Mouse (Mus musculus) MEL (cell line): Measurements from ENCODE around the gene Atg7. TPM values are rescaled to one million over a fixed set of nuclear protein-coding genes. Genes with fewer than 3 reads are reported as not detected.
A peak's percentile ranks its signal among the peaks of the same experiment; 100 is the strongest.

ENCODE experiments used
- DNase-seq: peaks from one replicate; pipeline ENCODE4 v3.0.0; 2011; ENCODE audit warnings: low read depth, low spot score
- H3K27ac ChIP-seq: 2 replicates; pipeline ENCODE4 v1.5.1; 2012; ENCODE audit warnings: low read depth, mild to moderate bottlenecking, control low read depth, low read length, moderate library complexity; ENCODE audit not compliant: control insufficient read depth
- H3K27me3 ChIP-seq, 2 experiments: fragments of 150-350 bp in 1 of 2; sonication (generic) in 1 of 2; 2 replicates each; pipeline ENCODE4 v1.6.1; 2012; ENCODE audit warnings: low read length in 2 of 2, mild to moderate bottlenecking in 2 of 2, improper control_type of control experiment in 1 of 2, moderate library complexity in 1 of 2; ENCODE audit not compliant: insufficient read depth in 2 of 2, control insufficient read depth in 1 of 2
- H3K36me3 ChIP-seq, 2 experiments: 2 replicates each; pipeline ENCODE4 v1.6.1; 2012 to 2014; ENCODE audit warnings: low read length in 2 of 2, improper control_type of control experiment in 1 of 2, inconsistent platforms in 1 of 2, mild to moderate bottlenecking in 1 of 2; ENCODE audit not compliant: insufficient read depth in 2 of 2, control insufficient read depth in 1 of 2
- H3K4me1 ChIP-seq, 2 experiments: fragments of 150-350 bp in 1 of 2; sonication (generic) in 1 of 2; 2 replicates each; pipeline ENCODE4 v1.6.1; 2012; ENCODE audit warnings: low read length in 2 of 2, improper control_type of control experiment in 1 of 2, mild to moderate bottlenecking in 1 of 2; ENCODE audit not compliant: insufficient read depth in 2 of 2, control insufficient read depth in 1 of 2
- H3K4me3 ChIP-seq, 2 experiments: fragments of 150-350 bp in 1 of 2; sonication (generic) in 1 of 2; 2 replicates each; pipeline ENCODE4 v1.5.1; 2012; ENCODE audit warnings: low read depth in 2 of 2, low read length in 2 of 2, mild to moderate bottlenecking in 2 of 2, moderate library complexity in 2 of 2, control low read depth in 1 of 2, improper control_type of control experiment in 1 of 2; ENCODE audit not compliant: control insufficient read depth in 1 of 2, insufficient read depth in 1 of 2
- H3K79me2 ChIP-seq: 2 replicates; pipeline ENCODE4 v1.6.1; 2012; ENCODE audit warnings: mild to moderate bottlenecking, low read length, moderate library complexity; ENCODE audit not compliant: control insufficient read depth, poor library complexity, insufficient read depth
- H3K9ac ChIP-seq: 2 replicates; pipeline ENCODE4 v1.6.1; 2012; ENCODE audit warnings: low read depth, mild to moderate bottlenecking, control low read depth, low read length, moderate library complexity; ENCODE audit not compliant: control insufficient read depth, poor library complexity, severe bottlenecking
- H3K9me3 ChIP-seq: fragments of 150-350 bp; sonication (generic); replicated peaks from 2 replicates; pipeline ENCODE4 v1.6.1; 2012; ENCODE audit warnings: mild to moderate bottlenecking, low read length, improper control_type of control experiment, moderate library complexity; ENCODE audit not compliant: insufficient read depth
- CHD1 ChIP-seq: IDR thresholded peaks from 2 replicates; pipeline ENCODE4 v1.6.1; 2012; ENCODE audit warnings: low read depth, mild to moderate bottlenecking, inconsistent platforms, low read length, improper control_type of control experiment
- CHD2 ChIP-seq: IDR thresholded peaks from 2 replicates; pipeline ENCODE4 v1.6.1; 2011; ENCODE audit warnings: low read length, improper control_type of control experiment
- EP300 ChIP-seq, 2 experiments: IDR thresholded peaks; 2 replicates each; pipeline ENCODE4 v1.6.1; 2011; ENCODE audit warnings: improper control_type of control experiment in 2 of 2, low read length in 2 of 2, low read depth in 1 of 2, mild to moderate bottlenecking in 1 of 2
- ETS1 ChIP-seq: IDR thresholded peaks from 2 replicates; pipeline ENCODE4 v1.6.1; 2012; ENCODE audit warnings: low read depth, mild to moderate bottlenecking, inconsistent platforms, low read length, improper control_type of control experiment, moderate library complexity
- GATA1 ChIP-seq: IDR thresholded peaks from 2 replicates; pipeline ENCODE4 v1.6.1; 2011; ENCODE audit warnings: low read depth, low read length, improper control_type of control experiment
- MAFK ChIP-seq: IDR thresholded peaks from 2 replicates; pipeline ENCODE4 v1.6.1; 2011; ENCODE audit warnings: low read depth, mild to moderate bottlenecking, low read length, improper control_type of control experiment, borderline replicate concordance
- MAZ ChIP-seq: IDR thresholded peaks from 2 replicates; pipeline ENCODE4 v1.6.1; 2012; ENCODE audit warnings: low read depth, mild to moderate bottlenecking, inconsistent platforms, low read length, improper control_type of control experiment
- MXI1 ChIP-seq: IDR thresholded peaks from 2 replicates; pipeline ENCODE4 v1.6.1; 2011; ENCODE audit warnings: mild to moderate bottlenecking, low read depth, low read length, improper control_type of control experiment
- MYC ChIP-seq: IDR thresholded peaks from 2 replicates; pipeline ENCODE4 v1.6.1; 2011; ENCODE audit warnings: low read depth, mild to moderate bottlenecking, low read length, improper control_type of control experiment, moderate library complexity
- RAD21 ChIP-seq: IDR thresholded peaks from 2 replicates; pipeline ENCODE4 v1.6.1; 2011; ENCODE audit warnings: mild to moderate bottlenecking, low read depth, low read length, improper control_type of control experiment
- RCOR1 ChIP-seq: IDR thresholded peaks from 2 replicates; pipeline ENCODE4 v1.6.1; 2012; ENCODE audit warnings: low read depth, mild to moderate bottlenecking, inconsistent platforms, low read length, improper control_type of control experiment
- SIN3A ChIP-seq: IDR thresholded peaks from 2 replicates; pipeline ENCODE4 v1.6.1; 2012; ENCODE audit warnings: low read length, improper control_type of control experiment, inconsistent platforms
- TAL1 ChIP-seq: IDR thresholded peaks from 2 replicates; pipeline ENCODE4 v1.6.1; 2012; ENCODE audit warnings: mild to moderate bottlenecking, inconsistent platforms, low read length, moderate library complexity, mixed read lengths
- TCF12 ChIP-seq: IDR thresholded peaks from 2 replicates; pipeline ENCODE4 v1.6.1; 2014; ENCODE audit warnings: low read depth, mild to moderate bottlenecking, inconsistent platforms, low read length, improper control_type of control experiment, moderate library complexity
- UBTF ChIP-seq: IDR thresholded peaks from 2 replicates; pipeline ENCODE4 v1.6.1; 2012; ENCODE audit warnings: low read depth, mild to moderate bottlenecking, inconsistent platforms, low read length, improper control_type of control experiment, moderate library complexity, borderline replicate concordance; ENCODE audit not compliant: insufficient read depth
- polyA plus RNA-seq, 2 experiments: library from polyadenylated mRNA; stranded (reverse) in 1 of 2; unstranded in 1 of 2; fragments of >175 nt in 1 of 2; fragments of >200 nt in 1 of 2; gene quantifications; 2 replicates each; pipeline versions ENCODE4 v1.2.1 to v1.2.4; 2012; ENCODE audit warnings: low replicate concordance in 2 of 2, low read depth in 1 of 2; ENCODE audit not compliant: insufficient read length in 2 of 2, insufficient read depth in 1 of 2, missing spikeins in 1 of 2
- total RNA-seq: library from RNA; depleted of rRNA; stranded (reverse); fragments of 300-350 nt; gene quantifications from 2 replicates; pipeline ENCODE4 v1.2.3, GENCODE M21; 2012

Atg7 gene
- total and polyA plus RNA-seq, 3 experiments, result 14.6 TPM; not detected in 1

- TF ChIP-seq MXI1, result peak; percentile 83
- TF ChIP-seq GATA1, result peak; percentile 71
- peak; percentile 64; the same call in 1 of the 2 replicates for TF ChIP-seq MYC
- TF ChIP-seq RAD21, result no peak
Measured at GRCm38 (mm10) chr6:114817948-114818347, 175.1 kb downstream of the Atg7 start (continued).

- TF ChIP-seq RCOR1 (no peak), TAL1 (peak; percentile 18; the same call in 1 of the 2 replicates)
Measured at GRCm38 (mm10) chr6:114818471-114818870, 175.6 kb downstream of the Atg7 start.

GRCm38 (mm10) chr6:114819971-114820481 lies 177.1 kb downstream of the Atg7 start:
- peak; percentile 77 for DNase-seq
- Histone ChIP-seq H3K4me1 (peaks cover 6 to 32% of the 10 kb centered on the region in 2 experiments), H3K27me3 (no peaks in the 10 kb centered on the region), H3K36me3 (peaks cover 0 to 31% of the 10 kb centered on the region in 2 experiments; a peak in 2 of 4 replicates), H3K4me3 (no peak overlapping the region), H3K27ac (no peak overlapping the region), H3K9me3 (no peaks in the 10 kb centered on the region), H3K79me2 (no peaks in the 10 kb centered on the region), H3K9ac (no peak overlapping the region)
- TF ChIP-seq RCOR1, result peak; percentile 95
- peak; percentile 74 to 81 for TF ChIP-seq EP300 (IDR thresholded peaks at IDR 0.05; ENCODE audit: low read depth in 1 of 2, low read length in 2 of 2)
- TF ChIP-seq TCF12, result peak; percentile 82
- peak; percentile 24; the same call in 1 of the 2 replicates for TF ChIP-seq MAFK
- TF ChIP-seq CHD2, result no peak
- TF ChIP-seq UBTF, result no peak
- TF ChIP-seq GATA1, result peak; percentile 81
- TF ChIP-seq MXI1, result peak; percentile 19; the same call in 1 of the 2 replicates
- no peak for TF ChIP-seq MAZ
- TF ChIP-seq MYC, result no peak
- peak; percentile 69 for TF ChIP-seq SIN3A
- no peak for TF ChIP-seq CHD1
- TF ChIP-seq TAL1, result peak; percentile 57
- peak; percentile 77 for TF ChIP-seq ETS1

More at GRCm38 (mm10) chr6:114818471-114818870, 175.6 kb downstream of the Atg7 start:
- no peak overlapping the region for H3K9ac ChIP-seq
- H3K36me3 ChIP-seq, result peaks cover 0 to 31% of the 10 kb centered on the region in 2 experiments; a peak in 2 of 4 replicates
- no peaks in the 10 kb centered on the region for H3K27me3 ChIP-seq
- H3K79me2 ChIP-seq, result no peaks in the 10 kb centered on the region
- H3K27ac ChIP-seq, result no peak overlapping the region
- H3K9me3 ChIP-seq, result no peaks in the 10 kb centered on the region
- peak; percentile 18 for DNase-seq
- H3K4me3 ChIP-seq, result no peak overlapping the region
- H3K4me1 ChIP-seq, result peaks cover 6 to 32% of the 10 kb centered on the region in 2 experiments
